Mouse (Mus musculus): ENCODE data around the gene Zfhx3. TPM values are rescaled to one million over a fixed set of nuclear protein-coding genes. Genes with fewer than 3 reads are reported as not detected.
"Not testable (repeated sequence)": the region's sequence is repeated elsewhere in the genome, so short reads cannot be mapped to it uniquely, and the experiment has no call there.

Gene Zfhx3
- polyA plus RNA-seq (2015; fragmentation: Nextera tagmentation; extraction: Ambion mirVana), result 20.2 and 22.8 TPM in 2 replicates

DNA sequence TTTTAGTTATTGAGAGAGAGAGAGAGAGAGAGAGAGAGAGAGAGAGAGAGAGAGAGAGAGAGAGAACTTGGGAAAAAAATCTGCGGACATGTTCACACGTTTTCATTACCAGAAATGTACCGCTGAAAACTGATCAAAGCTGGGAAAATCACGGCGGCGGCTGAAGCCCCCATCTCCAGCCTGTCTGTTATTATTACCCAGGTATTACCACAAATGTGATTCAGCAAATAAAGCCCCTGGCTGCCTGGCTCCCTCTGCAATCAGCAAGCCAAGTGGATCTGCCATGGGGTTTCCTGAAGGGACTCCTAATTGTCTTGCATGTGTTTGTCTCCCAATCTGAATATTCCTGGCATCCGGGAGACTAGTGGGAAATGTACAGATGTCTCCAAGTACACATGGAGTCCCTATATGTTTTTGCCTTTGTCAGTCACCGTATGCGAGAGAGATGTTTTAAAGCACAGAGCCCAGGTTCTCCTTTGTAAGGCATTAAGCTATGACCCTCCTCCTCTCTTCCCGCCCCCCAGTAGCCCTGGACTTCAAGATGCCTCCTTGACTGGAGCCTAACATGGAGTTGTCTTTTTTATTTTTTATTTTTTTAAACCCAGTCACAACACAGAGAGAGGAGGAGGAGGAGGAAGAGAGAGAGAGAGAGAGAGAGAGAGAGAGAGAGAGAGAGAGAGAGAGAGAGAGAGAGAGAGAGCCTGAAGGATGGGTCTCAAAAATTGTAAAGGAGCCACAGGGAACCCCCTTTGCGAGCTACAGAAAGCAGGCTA lies at the start of gene Zfhx3:
Gene Zfhx3 (plus strand): TSS at position 723 of the 773 bp plus-strand sequence.
- Histone ChIP-seq H3K9ac (replicated peaks) (peak within 1 kb of the TSS; percentile 38), H3K36me3 (no peaks in the 10 kb centered on the region), H3K4me2 (peak within 1 kb of the TSS; percentile 55), H3K27me3 (replicated peaks) (peaks cover 9% of the 10 kb centered on the region; the same call in 1 of the 2 replicates), H3K4me1 (peaks cover 36% of the 10 kb centered on the region), H3K9me3 (replicated peaks) (no peaks in the 10 kb centered on the region), H3K27ac (replicated peaks) (peak within 1 kb of the TSS; percentile 76), H3K4me3 (replicated peaks) (peak within 1 kb of the TSS; percentile 32)
- ATAC-seq (ENCODE audit: low FRiP score), result no peak
- WGBS, result 17% methylated on average over 11 of the region's 11 CpGs

DNA sequence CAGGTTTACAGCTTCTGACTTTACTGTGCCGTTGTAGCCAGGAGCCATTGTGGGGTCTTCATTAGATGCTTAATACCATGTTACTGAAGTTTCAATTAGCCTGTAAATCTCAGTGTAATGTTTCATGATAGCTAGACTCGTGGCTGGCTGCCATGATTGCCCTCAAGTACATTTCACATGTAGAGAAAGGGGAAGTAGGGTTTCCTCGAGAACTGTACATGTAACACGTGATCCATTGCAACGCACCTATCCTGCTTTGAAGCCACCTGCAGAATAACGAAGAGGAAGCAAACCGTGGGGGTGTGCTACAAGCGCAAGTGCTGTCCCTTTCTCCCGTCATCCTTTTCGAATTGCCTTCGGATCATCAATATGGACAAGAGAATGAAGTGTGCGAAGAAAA lies 23.5 kb upstream of the Zfhx3 start:
- Histone ChIP-seq H3K4me3 (replicated peaks) (no peak overlapping the region), H3K4me2 (no peak overlapping the region), H3K27ac (replicated peaks) (no peak overlapping the region), H3K4me1 (no peaks in the 10 kb centered on the region), H3K36me3 (no peaks in the 10 kb centered on the region), H3K9me3 (replicated peaks) (no peaks in the 10 kb centered on the region), H3K27me3 (replicated peaks) (no peaks in the 10 kb centered on the region), H3K9ac (replicated peaks) (no peak overlapping the region)
- no peak for ATAC-seq (ENCODE audit: low FRiP score)
- 79% methylated on average over 12 of the region's 12 CpGs for WGBS

DNA sequence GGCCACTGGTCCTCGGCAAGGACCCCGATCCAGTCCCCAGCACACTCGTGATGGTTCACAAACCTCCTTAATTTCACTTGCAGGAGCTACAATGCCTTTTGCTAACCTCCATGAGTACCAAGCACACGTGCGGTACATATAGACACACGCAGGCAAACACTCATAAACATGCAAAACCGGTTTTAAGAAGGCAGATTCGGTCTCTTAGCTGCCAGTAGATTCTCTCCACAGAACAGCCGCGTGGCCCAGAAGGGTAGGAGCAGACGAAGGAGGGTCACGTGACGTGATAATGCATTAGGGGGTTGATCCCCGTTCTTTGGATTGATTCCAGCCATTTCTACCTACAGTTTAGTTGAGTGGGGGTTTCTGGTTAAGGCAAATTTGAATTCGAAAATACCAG lies 16.3 kb upstream of the Zfhx3 start:
- Histone ChIP-seq H3K4me2 (no peak overlapping the region), H3K9me3 (replicated peaks) (no peaks in the 10 kb centered on the region), H3K9ac (replicated peaks) (no peak overlapping the region), H3K4me3 (replicated peaks) (no peak overlapping the region), H3K36me3 (no peaks in the 10 kb centered on the region), H3K27ac (replicated peaks) (no peak overlapping the region), H3K27me3 (replicated peaks) (no peaks in the 10 kb centered on the region), H3K4me1 (no peaks in the 10 kb centered on the region)
- no peak for ATAC-seq (ENCODE audit: low FRiP score)
- WGBS, result 87% methylated on average over 15 of the region's 15 CpGs

DNA sequence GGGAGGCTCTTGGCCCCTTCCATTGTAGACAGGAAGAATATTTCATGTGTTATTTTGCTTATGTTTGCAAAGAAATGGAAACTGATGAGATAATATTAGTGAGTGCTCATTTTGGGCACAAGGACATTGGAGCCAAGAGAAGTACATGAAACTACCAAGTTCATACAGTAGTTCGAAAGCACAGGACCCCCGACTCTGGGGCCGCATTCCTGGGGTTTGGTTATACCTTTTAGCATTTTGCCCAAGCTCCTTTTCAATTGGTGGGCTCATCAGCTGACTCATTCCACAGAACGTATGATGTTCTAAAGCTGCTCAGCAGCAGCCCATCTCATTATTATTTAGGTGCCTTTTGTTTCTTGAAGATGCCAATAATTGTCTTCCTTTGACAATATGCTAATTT lies 5.7 kb upstream of the Zfhx3 start:
- Histone ChIP-seq H3K36me3 (no peaks in the 10 kb centered on the region), H3K27me3 (replicated peaks) (no peaks in the 10 kb centered on the region), H3K4me1 (peaks cover 4% of the 10 kb centered on the region), H3K4me2 (no peak overlapping the region), H3K9me3 (replicated peaks) (no peaks in the 10 kb centered on the region), H3K27ac (replicated peaks) (no peak overlapping the region), H3K9ac (replicated peaks) (no peak overlapping the region), H3K4me3 (replicated peaks) (no peak overlapping the region)
- WGBS, result 92% methylated on average over 4 of the region's 4 CpGs
- no peak for ATAC-seq (ENCODE audit: low FRiP score)

DNA sequence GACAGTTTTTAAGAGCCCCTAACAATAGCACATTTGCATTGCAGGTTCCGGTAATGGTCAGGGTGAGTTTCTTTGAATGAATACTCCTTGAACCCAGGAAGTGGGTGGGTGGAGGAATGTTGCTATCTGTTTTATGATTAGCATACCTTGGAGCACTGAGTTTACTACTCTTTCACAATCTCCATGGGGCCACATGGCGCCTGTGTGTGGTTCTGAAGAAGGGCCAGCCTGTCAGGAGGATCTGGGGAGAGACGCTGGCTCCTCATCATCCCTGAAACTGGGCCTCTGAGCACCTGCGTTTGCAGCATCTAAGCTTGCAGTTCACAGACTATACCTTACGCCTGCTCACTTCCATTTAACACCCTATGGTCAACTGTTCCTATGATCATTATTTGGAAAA lies 4.2 kb upstream of the Zfhx3 start:
- not testable (repeated sequence) for ATAC-seq (ENCODE audit: low FRiP score); H3K9ac ChIP-seq (replicated peaks); H3K4me2 ChIP-seq; H3K27me3 ChIP-seq (replicated peaks); H3K4me3 ChIP-seq (replicated peaks); H3K9me3 ChIP-seq (replicated peaks); H3K27ac ChIP-seq (replicated peaks); H3K36me3 ChIP-seq
- WGBS, result 92% methylated on average over 5 of the region's 5 CpGs
- H3K4me1 ChIP-seq, result peaks cover 18% of the 10 kb centered on the region

DNA sequence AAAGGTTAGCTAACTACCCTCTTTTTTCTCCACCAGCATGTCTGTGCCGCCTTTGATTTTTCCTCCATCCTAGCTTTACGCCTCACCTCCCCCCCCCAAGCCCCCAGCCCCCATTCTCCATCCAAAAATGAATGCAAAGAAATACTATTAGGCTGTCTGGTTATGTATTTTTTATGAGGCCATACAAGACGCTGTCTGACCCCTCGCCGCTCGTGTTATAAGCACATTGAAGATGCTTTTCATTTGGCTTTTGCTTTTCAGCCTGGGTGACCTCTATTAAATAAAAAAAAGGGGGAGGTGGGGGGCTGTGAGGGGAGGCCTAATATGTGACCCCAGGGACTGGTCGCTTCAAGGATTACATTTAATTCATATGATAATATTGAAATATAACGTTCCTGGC lies 2.3 kb upstream of the Zfhx3 start:
- no peak for ATAC-seq (ENCODE audit: low FRiP score)
- no peak overlapping the region for H3K4me3 ChIP-seq (replicated peaks)
- no peaks in the 10 kb centered on the region for H3K9me3 ChIP-seq (replicated peaks)
- 59% methylated on average over 8 of the region's 8 CpGs for WGBS
- H3K4me2 ChIP-seq, result no peak overlapping the region
- peak overlapping the region; percentile 45; the same call in 1 of the 2 replicates for H3K27ac ChIP-seq (replicated peaks)
- peaks cover 7% of the 10 kb centered on the region; the same call in 1 of the 2 replicates for H3K27me3 ChIP-seq (replicated peaks)
- 0 out of 2 replicates have a peak overlapping the region, but pooled peaks have one; percentile 1 for H3K9ac ChIP-seq (replicated peaks)
- no peaks in the 10 kb centered on the region for H3K36me3 ChIP-seq
- peaks cover 32% of the 10 kb centered on the region for H3K4me1 ChIP-seq

DNA sequence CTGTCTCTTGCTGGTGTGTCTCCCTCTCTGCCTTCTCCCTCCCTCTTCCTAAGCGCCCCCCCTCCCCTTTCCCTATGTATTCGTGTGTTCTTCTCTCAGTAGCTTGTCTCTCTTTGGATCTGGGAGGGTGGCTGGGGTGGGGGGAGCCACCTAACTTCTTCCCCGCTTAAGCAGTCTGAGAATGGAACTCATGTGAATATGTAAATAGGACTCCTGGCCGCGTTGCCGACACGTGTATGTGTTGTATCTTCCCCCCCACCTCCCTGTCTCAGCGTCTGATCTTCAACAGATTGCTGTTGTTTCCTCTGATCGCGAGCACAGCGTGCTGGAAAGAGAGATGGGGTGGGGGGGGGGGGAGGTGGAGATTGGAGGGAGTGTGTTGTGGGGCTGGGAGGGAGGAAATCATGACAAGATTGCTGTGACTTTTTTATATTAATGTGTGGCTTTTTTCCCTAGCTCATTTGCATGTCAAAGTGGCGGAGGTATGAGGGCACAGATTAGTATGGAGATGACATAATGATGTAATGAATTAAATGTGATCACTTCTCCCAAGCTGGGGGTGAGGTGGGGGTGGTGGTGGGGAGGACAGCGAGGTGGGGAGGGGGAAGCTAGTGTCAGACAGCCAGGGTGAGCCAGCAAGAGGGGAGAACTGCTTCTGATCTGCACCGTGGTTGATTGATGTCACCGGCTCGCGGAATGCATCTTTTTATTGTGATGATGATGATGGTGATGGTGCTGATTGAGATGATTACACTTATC lies 487 bp downstream of the Zfhx3 start:
- peak overlapping the region; percentile 38; the same call in 1 of the 2 replicates for H3K9ac ChIP-seq (replicated peaks)
- peaks cover 36% of the 10 kb centered on the region for H3K4me1 ChIP-seq
- H3K27me3 ChIP-seq (replicated peaks), result peaks cover 9% of the 10 kb centered on the region; the same call in 1 of the 2 replicates
- peak; percentile 59 for ATAC-seq (ENCODE audit: low FRiP score)
- H3K27ac ChIP-seq (replicated peaks), result peak overlapping the region; percentile 76
- no peaks in the 10 kb centered on the region for H3K36me3 ChIP-seq
- peak overlapping the region; percentile 32 for H3K4me3 ChIP-seq (replicated peaks)
- peak overlapping the region; percentile 55 for H3K4me2 ChIP-seq
- no peaks in the 10 kb centered on the region for H3K9me3 ChIP-seq (replicated peaks)
- under 1% methylated on average over 16 of the region's 17 CpGs for WGBS

DNA sequence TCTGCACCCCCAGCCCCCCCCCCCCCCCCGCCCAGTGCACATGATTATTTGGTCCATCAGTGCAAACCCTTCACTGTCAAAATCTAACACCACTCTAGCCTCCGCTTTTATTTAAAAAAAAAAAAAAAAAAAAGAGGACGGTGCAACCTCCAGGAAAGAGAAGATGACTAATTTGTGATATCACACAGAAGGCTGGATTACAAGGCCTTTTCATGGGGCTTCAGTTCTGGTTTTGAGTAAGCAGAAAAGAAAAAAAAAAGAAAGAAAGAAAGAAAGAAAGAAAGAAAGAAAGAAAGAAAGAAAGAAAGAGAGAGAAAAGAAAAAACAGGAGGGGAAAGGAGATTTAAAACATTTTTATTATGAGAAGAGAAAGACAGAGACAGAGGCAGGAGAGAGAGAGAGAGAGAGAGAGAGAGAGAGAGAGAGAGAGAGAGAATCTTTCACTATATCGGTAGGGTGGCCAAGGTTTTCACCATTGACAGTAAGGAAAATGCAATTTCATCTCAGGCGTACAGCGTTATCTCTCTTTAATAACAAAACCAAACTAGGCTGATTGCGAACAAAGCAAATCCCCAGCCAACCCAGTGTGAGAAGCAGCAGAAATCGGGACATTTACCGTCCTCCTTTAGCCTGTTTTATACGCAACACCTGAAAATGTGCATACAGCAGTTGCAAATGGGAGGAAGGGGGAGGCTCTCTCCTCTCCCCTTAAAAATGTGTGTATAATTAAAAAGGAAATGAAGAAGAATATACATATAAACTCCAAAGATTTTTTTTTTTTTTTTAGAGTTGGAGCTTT lies 1.3 kb downstream of the Zfhx3 start:
- no peak overlapping the region for H3K9ac ChIP-seq (replicated peaks)
- no peaks in the 10 kb centered on the region for H3K9me3 ChIP-seq (replicated peaks)
- H3K36me3 ChIP-seq, result no peaks in the 10 kb centered on the region
- H3K27ac ChIP-seq (replicated peaks), result peak overlapping the region; percentile 76
- H3K4me3 ChIP-seq (replicated peaks), result no peak overlapping the region; the same call in 1 of the 2 replicates
- H3K4me2 ChIP-seq, result peak overlapping the region; percentile 62
- peaks cover 9% of the 10 kb centered on the region; the same call in 1 of the 2 replicates for H3K27me3 ChIP-seq (replicated peaks)
- ATAC-seq (ENCODE audit: low FRiP score), result no peak
- WGBS, result 6% methylated on average over 10 of the region's 10 CpGs
- H3K4me1 ChIP-seq, result peaks cover 36% of the 10 kb centered on the region

DNA sequence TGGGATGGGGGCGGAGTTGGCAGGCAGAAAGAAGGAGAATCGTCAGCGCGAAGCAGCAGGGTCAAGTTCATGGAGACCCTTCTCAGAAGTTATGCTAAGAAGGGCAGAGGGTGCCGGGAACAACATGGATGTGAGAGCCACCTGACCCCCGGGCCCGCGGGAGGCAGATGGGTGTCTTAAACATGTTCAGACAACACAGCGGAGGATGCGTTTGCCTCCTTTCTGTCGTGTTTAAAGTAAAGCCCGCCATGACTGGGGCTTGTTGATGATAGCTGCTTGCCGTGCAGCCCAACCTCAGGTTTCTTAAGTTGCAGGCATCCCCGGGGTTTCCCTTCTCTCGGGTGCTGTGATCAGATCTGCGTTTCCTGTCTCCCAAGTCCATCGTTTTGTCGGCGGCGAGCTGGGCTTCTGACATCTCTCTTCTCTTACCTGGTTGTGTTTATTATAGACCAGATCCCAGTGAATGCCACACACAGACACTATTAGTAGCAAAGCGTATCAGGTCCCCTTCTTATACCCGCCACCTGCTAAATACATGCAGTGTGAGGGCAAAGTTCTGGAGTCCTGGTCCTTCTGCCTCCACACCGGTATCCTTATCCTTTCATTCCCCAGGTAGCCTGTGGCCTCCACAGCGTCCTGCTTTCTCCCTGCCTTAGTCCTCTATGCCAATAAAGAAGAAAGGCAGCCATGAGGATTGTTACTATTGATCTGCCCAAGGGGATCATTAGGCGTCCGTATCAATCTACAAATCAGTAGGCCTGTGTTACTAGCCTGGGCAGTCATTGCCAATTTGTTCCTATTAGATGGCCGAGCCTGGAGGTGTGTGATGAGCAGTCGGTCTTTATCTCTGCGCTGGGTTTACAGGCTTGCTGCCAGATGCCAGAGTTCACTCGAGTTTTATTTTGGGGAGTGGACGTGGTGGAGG lies 2.5 kb downstream of the Zfhx3 start:
- peaks cover 32% of the 10 kb centered on the region for H3K4me1 ChIP-seq
- peaks cover 9% of the 10 kb centered on the region; the same call in 1 of the 2 replicates for H3K27me3 ChIP-seq (replicated peaks)
- no peak for ATAC-seq (ENCODE audit: low FRiP score)
- H3K9me3 ChIP-seq (replicated peaks), result no peaks in the 10 kb centered on the region
- 11% methylated on average over 31 of the region's 31 CpGs for WGBS
- peak overlapping the region; percentile 31 for H3K4me3 ChIP-seq (replicated peaks)
- H3K36me3 ChIP-seq, result no peaks in the 10 kb centered on the region
- peak overlapping the region; percentile 42; the same call in 1 of the 2 replicates for H3K9ac ChIP-seq (replicated peaks)
- peak overlapping the region; percentile 62 for H3K4me2 ChIP-seq
- peak overlapping the region; percentile 68 for H3K27ac ChIP-seq (replicated peaks)

DNA sequence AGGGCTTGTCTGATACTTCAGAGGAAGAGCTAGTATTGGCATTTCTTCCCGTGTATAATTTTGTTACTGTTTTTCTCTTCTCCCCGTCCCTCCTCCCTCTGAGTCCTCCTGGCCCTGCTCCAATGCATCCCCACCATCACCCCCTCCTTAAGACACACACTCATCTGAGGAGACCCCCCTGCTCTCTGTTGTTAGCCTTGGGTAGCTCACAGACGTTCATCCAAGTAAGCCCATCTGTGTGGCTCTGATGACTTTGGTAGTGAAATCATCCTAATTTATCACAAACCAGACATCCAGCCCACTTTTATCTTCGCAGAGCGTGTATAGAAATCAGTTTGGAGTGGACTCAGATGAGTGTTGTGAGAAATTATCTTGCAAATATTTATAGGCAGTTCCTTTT lies 4.4 kb downstream of the Zfhx3 start:
- Histone ChIP-seq H3K9ac (replicated peaks) (no peak overlapping the region), H3K4me1 (peaks cover 30% of the 10 kb centered on the region)

More for the DNA sequence above, 4.4 kb downstream of the Zfhx3 start:
- Histone ChIP-seq H3K9me3 (replicated peaks) (no peaks in the 10 kb centered on the region), H3K27me3 (replicated peaks) (peaks cover 9% of the 10 kb centered on the region; the same call in 1 of the 2 replicates), H3K4me3 (replicated peaks) (no peak overlapping the region), H3K27ac (replicated peaks) (0 out of 2 replicates have a peak overlapping the region, but pooled peaks have one; percentile 51), H3K4me2 (no peak overlapping the region), H3K36me3 (no peaks in the 10 kb centered on the region)
- WGBS, result 56% methylated on average over 5 of the region's 5 CpGs
- no peak for ATAC-seq (ENCODE audit: low FRiP score)
